Mouse (Mus musculus): ENCODE results near the gene Pappa. TPM values are rescaled to one million over a fixed set of nuclear protein-coding genes. Genes with fewer than 3 reads are reported as not detected.

Pappa gene
- polyA plus RNA-seq (2017; shearing (Covaris generic)), result not detected

DNA sequence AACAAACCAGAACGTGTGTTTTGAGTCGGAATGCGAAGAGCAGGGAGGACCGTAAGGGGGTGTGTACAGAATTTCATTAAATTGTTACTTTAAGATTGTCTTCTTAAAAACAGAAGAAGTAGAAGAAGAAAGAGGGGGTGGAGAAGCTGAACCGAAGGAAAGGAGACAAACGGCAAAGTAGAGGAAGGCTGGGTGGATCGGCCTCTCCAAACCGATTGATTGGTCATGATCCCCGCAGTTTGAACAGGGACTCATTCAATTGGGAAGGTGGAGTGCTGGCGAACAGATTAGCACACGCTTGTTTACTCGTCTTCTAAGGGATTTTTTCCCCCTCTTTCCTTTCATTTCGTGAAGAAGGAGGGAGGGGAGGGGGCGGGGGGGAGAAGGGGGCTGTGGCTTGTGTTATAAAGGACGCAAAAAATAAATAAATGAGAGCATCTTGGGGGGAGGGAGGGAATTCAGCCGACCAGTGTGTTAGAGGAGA, at the start of gene Pappa:
Gene Pappa, plus strand, starts transcription at position 434 of the 484 bp plus-strand sequence.

